Mouse (Mus musculus) embryo, embryonic 11 days (tissue): ENCODE measurements around the gene Acot6.
"Not testable (repeated sequence)": the region's sequence is repeated elsewhere in the genome, so short reads cannot be mapped to it uniquely, and the experiment has no call there.

Experiments used
- DNase-seq: peaks from one replicate; pipeline ENCODE4 v3.0.0-alpha.2; 2015

Acot6 gene

GRCm38 (mm10) chr12:84100604-84101492 lies at the start of gene Acot6:
Acot6 (plus strand) TSS chr12:84100654.
- DNase-seq: peak; percentile 68

GRCm38 (mm10) chr12:84050744-84051143 lies 49.7 kb upstream of the Acot6 start:
- DNase-seq: not testable (repeated sequence)

- DNase-seq: no peak
Measured at GRCm38 (mm10) chr12:84051937-84052474, 48.4 kb upstream of the Acot6 start, which contains the start of gene Acot3. Acot3 (plus strand) TSS chr12:84052144.

GRCm38 (mm10) chr12:84052609-84053008 lies 47.8 kb upstream of the Acot6 start:
- no peak for DNase-seq

- DNase-seq: no peak
Measured at GRCm38 (mm10) chr12:84053173-84053572, 47.3 kb upstream of the Acot6 start.

- peak; percentile 61 for DNase-seq
Measured at GRCm38 (mm10) chr12:84053679-84054391, 46.6 kb upstream of the Acot6 start.

- peak; percentile 34 for DNase-seq
Measured at GRCm38 (mm10) chr12:84060946-84061345, 39.5 kb upstream of the Acot6 start.

- DNase-seq: no peak
Measured at GRCm38 (mm10) chr12:84062336-84062735, 38.1 kb upstream of the Acot6 start.

GRCm38 (mm10) chr12:84063228-84063627 lies 37.2 kb upstream of the Acot6 start:
- DNase-seq: no peak

- no peak for DNase-seq
Measured at GRCm38 (mm10) chr12:84063833-84064232, 36.6 kb upstream of the Acot6 start.

- DNase-seq: no peak
Measured at GRCm38 (mm10) chr12:84064621-84065020, 35.8 kb upstream of the Acot6 start.

GRCm38 (mm10) chr12:84067752-84068151 lies 32.7 kb upstream of the Acot6 start:
- DNase-seq: no peak

- no peak for DNase-seq
Measured at GRCm38 (mm10) chr12:84068296-84068695, 32.2 kb upstream of the Acot6 start.

- no peak for DNase-seq
Measured at GRCm38 (mm10) chr12:84068986-84069385, 31.5 kb upstream of the Acot6 start, which contains the start of gene Acot5. Acot5 (plus strand) TSS chr12:84069325.

- DNase-seq: peak; percentile 24
Measured at GRCm38 (mm10) chr12:84069582-84069981, 30.9 kb upstream of the Acot6 start.

GRCm38 (mm10) chr12:84071696-84072095 lies 28.8 kb upstream of the Acot6 start:
- DNase-seq: no peak

GRCm38 (mm10) chr12:84077371-84077990 lies 23.0 kb upstream of the Acot6 start:
- DNase-seq: no peak

GRCm38 (mm10) chr12:84083842-84084241 lies 16.6 kb upstream of the Acot6 start:
- no peak for DNase-seq

GRCm38 (mm10) chr12:84084581-84084980 lies 15.9 kb upstream of the Acot6 start:
- no peak for DNase-seq

- not testable (repeated sequence) for DNase-seq
Measured at GRCm38 (mm10) chr12:84094666-84095065, 5.8 kb upstream of the Acot6 start.

- no peak for DNase-seq
Measured at GRCm38 (mm10) chr12:84099605-84100004, 849 bp upstream of the Acot6 start.

GRCm38 (mm10) chr12:84100071-84100470 lies 383 bp upstream of the Acot6 start:
- no peak for DNase-seq

GRCm38 (mm10) chr12:84101493-84101845 lies 1.0 kb downstream of the Acot6 start:
- DNase-seq: no peak
